Mouse (Mus musculus) spleen, postnatal 36 days (tissue): Measurements from ENCODE around the gene C130060K24Rik.

ENCODE experiments used
- DNase-seq, 2 experiments: peaks; one replicate each; pipeline ENCODE4 v3.0.0; 2022; ENCODE audit warnings: low spot score in 2 of 2, mixed read lengths in 1 of 2

Gene C130060K24Rik

GRCm38 (mm10) chr6:65380918-65381772 lies at the start of gene C130060K24Rik:
Gene C130060K24Rik, plus strand, starts transcription at chr6:65381105.
- DNase-seq: no peak

GRCm38 (mm10) chr6:65334246-65334645 lies 46.7 kb upstream of the C130060K24Rik start:
- no peak for DNase-seq

- no peak for DNase-seq
These were observed 41.5 kb upstream of the C130060K24Rik start for GRCm38 (mm10) chr6:65339391-65339790.

GRCm38 (mm10) chr6:65341360-65341759 lies 39.5 kb upstream of the C130060K24Rik start:
- no peak for DNase-seq

- DNase-seq: no peak
These were observed 33.2 kb upstream of the C130060K24Rik start for GRCm38 (mm10) chr6:65347736-65348135.

GRCm38 (mm10) chr6:65348255-65348654 lies 32.6 kb upstream of the C130060K24Rik start:
- no peak for DNase-seq

GRCm38 (mm10) chr6:65351622-65352021 lies 29.3 kb upstream of the C130060K24Rik start:
- DNase-seq: no peak

GRCm38 (mm10) chr6:65375918-65376317 lies 5.0 kb upstream of the C130060K24Rik start:
- no peak for DNase-seq

- no peak for DNase-seq
These were observed 41.0 kb downstream of the C130060K24Rik start for GRCm38 (mm10) chr6:65421888-65422287.

- no peak for DNase-seq
These were observed 46.2 kb downstream of the C130060K24Rik start for GRCm38 (mm10) chr6:65427065-65427464.

GRCm38 (mm10) chr6:65433159-65433558 lies 52.3 kb downstream of the C130060K24Rik start:
- DNase-seq: no peak

GRCm38 (mm10) chr6:65453465-65453864 lies 72.6 kb downstream of the C130060K24Rik start:
- DNase-seq: no peak

- no peak for DNase-seq
These were observed 84.4 kb downstream of the C130060K24Rik start for GRCm38 (mm10) chr6:65465294-65465693.

- no peak for DNase-seq
These were observed 89.4 kb downstream of the C130060K24Rik start for GRCm38 (mm10) chr6:65470320-65470719.

- DNase-seq: no peak
These were observed 91.5 kb downstream of the C130060K24Rik start for GRCm38 (mm10) chr6:65472455-65472854.

- no peak for DNase-seq
These were observed 117.9 kb downstream of the C130060K24Rik start for GRCm38 (mm10) chr6:65498786-65499185.
